Mouse (Mus musculus): ENCODE results near the gene Lrrc28. TPM values are rescaled to one million over a fixed set of nuclear protein-coding genes. Genes with fewer than 3 reads are reported as not detected.

The Lrrc28 gene
- polyA plus RNA-seq, 1 experiment = 38.7 TPM

DNA sequence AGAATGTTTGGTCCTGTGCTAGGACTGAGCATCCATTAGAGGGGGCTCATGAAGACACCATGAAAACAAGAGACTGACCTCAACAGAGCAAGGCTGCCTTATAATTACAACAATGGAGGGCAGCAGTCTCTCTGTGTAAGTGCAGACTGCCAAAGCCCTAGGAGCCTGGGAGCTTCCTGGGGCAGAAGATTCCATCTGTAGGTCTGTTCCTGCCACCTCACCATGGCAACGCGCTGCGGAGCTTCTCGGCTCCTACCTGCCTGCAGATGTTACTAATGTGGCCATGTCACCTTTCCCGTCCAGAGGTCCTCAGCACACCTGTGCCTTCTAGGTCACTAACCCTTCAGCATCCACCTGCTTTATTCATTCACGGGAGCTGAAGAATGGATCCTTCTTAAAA is 52.4 kb downstream of the Lrrc28 start:
- 17% methylated on average over 6 of the region's 6 CpGs for WGBS

DNA sequence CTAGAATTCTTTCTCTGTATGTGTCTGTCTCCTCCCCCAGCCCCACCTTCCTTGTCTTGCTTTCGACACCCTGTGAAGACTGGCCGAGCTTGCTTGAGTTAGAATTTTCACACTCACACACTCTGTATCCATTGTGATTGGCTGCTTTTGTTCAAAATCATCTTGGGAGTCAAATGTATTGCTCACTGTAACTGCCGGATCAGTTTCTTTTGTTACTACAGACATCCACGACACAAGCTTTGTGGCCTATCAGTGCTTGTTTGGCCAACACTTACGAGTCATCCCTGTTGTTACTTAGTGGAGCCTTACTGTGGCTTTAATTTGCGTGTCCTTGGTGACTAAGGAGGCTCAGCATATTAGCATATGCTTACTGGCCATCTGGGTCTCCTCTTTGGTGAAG is 56.3 kb downstream of the Lrrc28 start:
- Histone ChIP-seq H3K27me3 (ENCODE audit: control insufficient read depth, insufficient read depth, low read length) (no peaks in the 10 kb centered on the region), H3K4me3 (replicated peaks; ENCODE audit: insufficient read depth, low read depth, low read length) (no peak overlapping the region), H3K27ac (ENCODE audit: insufficient read depth, low read length) (no peak overlapping the region), H3K4me1 (ENCODE audit: control insufficient read depth, insufficient read depth, low read length) (peaks cover 15% of the 10 kb centered on the region)
- 80% methylated on average over 6 of the region's 6 CpGs for WGBS
- TF ChIP-seq CTCF (IDR thresholded peaks at IDR 0.05; ENCODE audit: borderline replicate concordance, insufficient read depth, low read depth, low read length) (no peak), POLR2A (IDR thresholded peaks at IDR 0.05; ENCODE audit: borderline replicate concordance, insufficient read depth, low read length) (no peak)
- DNase-seq = no peak

More for the DNA sequence above, 52.4 kb downstream of the Lrrc28 start:
- DNase-seq = peak in 1 of 2 experiments; percentile 44
- no peaks in the 10 kb centered on the region for H3K27me3 ChIP-seq (ENCODE audit: control insufficient read depth, insufficient read depth, low read length)
- TF ChIP-seq CTCF (IDR thresholded peaks at IDR 0.05; ENCODE audit: borderline replicate concordance, insufficient read depth, low read depth, low read length) (no peak), POLR2A (IDR thresholded peaks at IDR 0.05; ENCODE audit: borderline replicate concordance, insufficient read depth, low read length) (no peak)
- no peak overlapping the region for H3K27ac ChIP-seq (ENCODE audit: insufficient read depth, low read length)
- H3K4me1 ChIP-seq (ENCODE audit: control insufficient read depth, insufficient read depth, low read length) = peaks cover 12% of the 10 kb centered on the region
- no peak overlapping the region for H3K4me3 ChIP-seq (replicated peaks; ENCODE audit: insufficient read depth, low read depth, low read length)

DNA sequence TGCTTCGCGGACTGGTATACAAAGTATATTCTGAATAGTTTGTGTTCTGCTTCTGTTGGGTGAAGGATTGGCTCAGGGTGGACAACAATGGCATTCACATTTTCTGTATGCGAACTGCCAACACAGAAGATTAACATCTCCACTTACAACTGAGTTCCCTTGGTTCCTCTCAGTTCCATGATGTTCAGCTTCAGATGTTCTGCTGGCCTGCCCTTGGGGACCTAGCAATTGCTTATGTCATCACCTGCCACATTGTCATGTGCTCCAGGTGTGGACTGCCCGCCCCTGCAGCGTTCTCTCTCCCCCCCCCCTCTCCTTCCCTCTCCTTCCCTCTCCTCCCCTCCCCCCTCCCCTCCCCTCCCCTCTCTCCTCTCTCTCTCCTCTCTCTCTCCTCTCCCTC is 58.6 kb downstream of the Lrrc28 start:
- Histone ChIP-seq H3K27ac (ENCODE audit: insufficient read depth, low read length) (no peak overlapping the region), H3K27me3 (ENCODE audit: control insufficient read depth, insufficient read depth, low read length) (no peaks in the 10 kb centered on the region), H3K4me1 (ENCODE audit: control insufficient read depth, insufficient read depth, low read length) (peaks cover 7% of the 10 kb centered on the region; the same call in 1 of the 2 replicates), H3K4me3 (replicated peaks; ENCODE audit: insufficient read depth, low read depth, low read length) (no peak overlapping the region)
- 83% methylated on average over 5 of the region's 5 CpGs for WGBS
- TF ChIP-seq POLR2A (IDR thresholded peaks at IDR 0.05; ENCODE audit: borderline replicate concordance, insufficient read depth, low read length) (no peak), CTCF (IDR thresholded peaks at IDR 0.05; ENCODE audit: borderline replicate concordance, insufficient read depth, low read depth, low read length) (no peak)
- no peak for DNase-seq

DNA sequence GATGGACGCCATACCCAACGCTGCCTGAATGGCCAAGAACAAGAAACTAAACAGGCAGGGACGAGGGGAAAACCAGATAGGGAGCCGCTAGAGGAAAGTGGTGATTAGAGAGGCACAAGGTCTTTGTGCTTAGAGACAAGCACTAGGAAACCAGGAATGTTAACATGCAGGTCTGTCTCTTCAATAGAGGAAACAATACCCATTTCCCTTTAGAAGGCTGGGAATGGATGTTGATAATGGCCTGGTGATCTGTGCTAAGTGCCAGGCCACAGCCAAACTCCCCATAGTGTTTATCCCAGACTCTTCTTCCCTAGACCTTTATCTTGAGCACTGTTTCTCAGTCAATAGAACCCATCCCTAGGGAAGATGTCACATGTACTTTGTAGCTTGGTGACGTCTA is 61.2 kb downstream of the Lrrc28 start:
- no peak overlapping the region for H3K4me3 ChIP-seq (replicated peaks; ENCODE audit: insufficient read depth, low read depth, low read length)
- TF ChIP-seq CTCF (IDR thresholded peaks at IDR 0.05; ENCODE audit: borderline replicate concordance, insufficient read depth, low read depth, low read length) (no peak), POLR2A (IDR thresholded peaks at IDR 0.05; ENCODE audit: borderline replicate concordance, insufficient read depth, low read length) (no peak)
- H3K4me1 ChIP-seq (ENCODE audit: control insufficient read depth, insufficient read depth, low read length) = peaks cover 7% of the 10 kb centered on the region; the same call in 1 of the 2 replicates
- no peak overlapping the region for H3K27ac ChIP-seq (ENCODE audit: insufficient read depth, low read length)
- no peak for DNase-seq
- 89% methylated on average over 5 of the region's 5 CpGs for WGBS
- H3K27me3 ChIP-seq (ENCODE audit: control insufficient read depth, insufficient read depth, low read length) = no peaks in the 10 kb centered on the region

DNA sequence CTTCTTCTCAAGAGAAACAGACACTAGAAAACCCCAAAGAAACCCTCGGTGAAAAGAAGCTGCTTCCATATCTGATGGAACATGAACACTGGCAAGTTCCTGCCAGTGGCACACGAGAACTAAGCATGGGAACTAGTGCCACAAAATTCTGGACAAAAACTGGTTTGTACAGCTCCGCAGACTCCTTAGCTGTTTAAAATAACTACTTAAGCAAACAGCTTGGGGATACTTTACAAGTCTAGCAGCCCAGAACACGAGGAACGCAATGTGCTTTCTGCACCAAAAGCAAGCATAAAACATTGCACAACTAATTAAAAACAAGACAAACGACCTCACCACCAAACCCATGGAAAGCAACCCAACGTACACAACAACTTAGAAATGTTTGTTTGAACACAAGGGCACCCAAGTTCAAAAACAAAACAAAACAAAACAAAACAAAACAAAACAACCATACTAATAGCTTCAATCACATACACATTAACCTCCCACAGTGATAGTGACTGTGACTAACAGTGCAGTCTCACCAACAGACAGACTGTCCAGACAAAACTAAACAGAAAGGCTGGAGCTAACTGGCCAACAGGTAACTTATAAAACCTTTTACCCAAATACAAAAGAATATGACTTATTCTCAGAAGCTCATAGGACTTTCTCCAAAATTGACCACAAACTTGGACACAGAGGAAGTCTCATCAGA is 66.1 kb downstream of the Lrrc28 start:
- Histone ChIP-seq H3K4me1 (ENCODE audit: control insufficient read depth, insufficient read depth, low read length) (no peaks in the 10 kb centered on the region), H3K27me3 (ENCODE audit: control insufficient read depth, insufficient read depth, low read length) (no peaks in the 10 kb centered on the region), H3K4me3 (replicated peaks; ENCODE audit: insufficient read depth, low read depth, low read length) (no peak overlapping the region), H3K27ac (ENCODE audit: insufficient read depth, low read length) (no peak overlapping the region)
- TF ChIP-seq POLR2A (IDR thresholded peaks at IDR 0.05; ENCODE audit: borderline replicate concordance, insufficient read depth, low read length) (no peak), CTCF (IDR thresholded peaks at IDR 0.05; ENCODE audit: borderline replicate concordance, insufficient read depth, low read depth, low read length) (no peak)
- DNase-seq = no peak
- WGBS = 67% methylated on average over 7 of the region's 7 CpGs

DNA sequence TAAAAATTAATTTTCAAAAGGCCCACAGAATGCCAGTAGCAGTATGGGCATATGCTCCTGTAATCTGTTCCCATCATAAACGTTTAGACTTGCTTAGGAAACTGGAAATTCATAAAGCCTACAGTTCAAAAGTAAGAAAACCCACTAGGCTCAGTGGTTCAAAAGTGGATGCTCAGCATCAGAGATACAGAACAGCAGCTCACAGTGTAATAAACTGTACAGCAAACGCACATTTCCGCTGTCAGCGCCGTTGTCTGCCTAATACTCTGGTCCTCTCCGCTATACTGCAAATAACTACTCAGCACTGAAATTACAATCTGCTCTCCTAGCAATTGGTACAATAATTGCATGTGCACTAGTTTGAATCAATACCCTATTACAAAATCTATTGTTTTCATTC is 67.0 kb downstream of the Lrrc28 start:
- WGBS = 92% methylated on average over 6 of the region's 6 CpGs
- DNase-seq = no peak
- no peaks in the 10 kb centered on the region for H3K27me3 ChIP-seq (ENCODE audit: control insufficient read depth, insufficient read depth, low read length)
- TF ChIP-seq POLR2A (IDR thresholded peaks at IDR 0.05; ENCODE audit: borderline replicate concordance, insufficient read depth, low read length) (no peak), CTCF (IDR thresholded peaks at IDR 0.05; ENCODE audit: borderline replicate concordance, insufficient read depth, low read depth, low read length) (no peak)
- no peaks in the 10 kb centered on the region for H3K4me1 ChIP-seq (ENCODE audit: control insufficient read depth, insufficient read depth, low read length)
- no peak overlapping the region for H3K4me3 ChIP-seq (replicated peaks; ENCODE audit: insufficient read depth, low read depth, low read length)
- H3K27ac ChIP-seq (ENCODE audit: insufficient read depth, low read length) = no peak overlapping the region

DNA sequence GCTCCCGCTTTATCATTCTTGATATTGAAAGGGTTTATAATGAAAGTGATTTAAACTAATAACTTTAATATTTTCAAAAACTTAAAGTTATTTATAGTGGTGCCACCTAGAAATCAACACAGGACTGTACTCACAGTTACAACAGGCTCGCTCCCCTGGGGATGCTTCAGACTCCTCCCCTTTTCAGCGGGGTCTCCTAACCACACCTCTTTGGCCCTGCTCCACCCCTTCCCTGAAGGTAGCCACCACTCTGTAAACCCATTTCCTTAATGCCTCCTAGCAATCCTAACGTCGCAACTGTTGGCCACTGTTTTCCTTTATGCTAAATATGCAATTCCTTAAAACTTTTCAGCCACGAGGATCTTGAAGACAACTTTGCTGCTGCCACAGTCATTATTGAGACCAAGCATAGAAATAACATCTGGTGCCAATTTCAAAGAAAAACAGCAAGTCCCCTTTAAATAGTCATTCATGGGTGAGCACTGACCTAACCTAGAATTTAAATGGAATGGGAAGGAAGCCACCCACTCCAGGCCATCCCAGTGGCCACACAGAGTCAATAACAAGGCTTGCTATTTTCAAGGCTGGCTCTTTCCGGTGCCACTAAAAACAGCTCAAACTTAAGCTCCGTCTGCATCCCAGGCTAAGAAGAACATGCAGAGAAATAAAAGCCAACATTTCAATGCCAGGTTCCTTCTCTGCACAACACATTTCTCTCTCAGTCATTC is 78.4 kb downstream of the Lrrc28 start:
- Histone ChIP-seq H3K4me3 (replicated peaks; ENCODE audit: insufficient read depth, low read depth, low read length) (no peak overlapping the region), H3K27ac (ENCODE audit: insufficient read depth, low read length) (no peak overlapping the region; the same call in 1 of the 2 replicates), H3K27me3 (ENCODE audit: control insufficient read depth, insufficient read depth, low read length) (no peaks in the 10 kb centered on the region), H3K4me1 (ENCODE audit: control insufficient read depth, insufficient read depth, low read length) (peaks cover 6% of the 10 kb centered on the region)
- TF ChIP-seq POLR2A (IDR thresholded peaks at IDR 0.05; ENCODE audit: borderline replicate concordance, insufficient read depth, low read length) (no peak), CTCF (IDR thresholded peaks at IDR 0.05; ENCODE audit: borderline replicate concordance, insufficient read depth, low read depth, low read length) (no peak)
- 55% methylated on average over 8 of the region's 8 CpGs for WGBS
- DNase-seq = peak in 1 of 2 experiments; percentile 47

DNA sequence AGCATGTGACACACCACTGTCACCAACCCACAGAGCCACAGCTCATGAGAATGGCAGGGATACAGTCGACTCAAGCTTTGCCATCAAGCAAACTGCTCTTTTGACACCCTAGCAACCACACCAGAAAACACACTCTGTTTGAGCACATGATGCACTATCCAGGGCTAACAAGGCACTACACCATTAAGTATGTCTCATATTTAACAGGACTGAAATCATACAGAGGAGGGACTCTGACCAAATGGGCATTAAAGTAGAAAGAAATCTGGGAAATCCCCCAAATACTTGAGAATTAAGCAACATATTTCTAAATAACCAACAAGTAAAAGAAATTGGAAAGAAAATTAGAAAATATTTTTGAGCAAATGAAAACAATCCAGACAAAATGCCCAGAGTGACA is 79.9 kb downstream of the Lrrc28 start:
- TF ChIP-seq CTCF (IDR thresholded peaks at IDR 0.05; ENCODE audit: borderline replicate concordance, insufficient read depth, low read depth, low read length) (no peak), POLR2A (IDR thresholded peaks at IDR 0.05; ENCODE audit: borderline replicate concordance, insufficient read depth, low read length) (no peak)
- Histone ChIP-seq H3K27ac (ENCODE audit: insufficient read depth, low read length) (no peak overlapping the region), H3K4me3 (replicated peaks; ENCODE audit: insufficient read depth, low read depth, low read length) (no peak overlapping the region), H3K27me3 (ENCODE audit: control insufficient read depth, insufficient read depth, low read length) (no peaks in the 10 kb centered on the region), H3K4me1 (ENCODE audit: control insufficient read depth, insufficient read depth, low read length) (peaks cover 6% of the 10 kb centered on the region)
- 67% methylated on average over 1 of the region's 1 CpGs for WGBS
- DNase-seq = no peak
